Comparison of ENCODE assay signal across 31 mouse cellular contexts in the genomic region with DNA sequence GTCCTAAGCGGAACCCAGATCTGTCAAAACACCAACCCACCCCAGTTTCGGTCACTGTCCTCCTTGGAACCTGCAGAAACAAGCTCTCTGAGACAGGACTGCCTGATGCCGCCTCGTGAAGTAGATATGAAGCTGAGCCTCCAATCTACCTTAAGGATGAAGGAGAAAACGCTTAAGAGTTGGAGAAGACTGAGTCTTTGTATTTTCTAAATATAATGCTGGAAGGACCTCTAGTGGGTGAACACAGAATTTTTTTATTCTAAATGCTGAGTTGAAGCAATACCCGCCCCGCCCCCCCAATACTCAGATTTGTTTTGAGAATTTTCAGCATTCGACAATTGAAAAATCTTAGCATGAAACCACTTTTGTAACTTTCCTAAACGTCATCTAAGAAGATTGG. TPM values are rescaled to one million over a fixed set of nuclear protein-coding genes. Genes with fewer than 3 reads are reported as not detected.
A peak's percentile ranks its signal among the peaks of the same experiment; 100 is the strongest.
DNase-seq lines count a peak whose midpoint lies in the region; ATAC-seq and TF ChIP-seq lines count a peak whose summit lies in the region.
"Had no signal": no experiment of that assay in that cellular context is flagged by ENCODE, and none has a peak within 500 bp of the region (broad histone marks: within the 10 kb centered on the region; RNA-seq: fewer than 3 reads in every experiment).

No protein-coding gene starts in this region.

- no peaks in the 10 kb centered on the region for H3K4me1 ChIP-seq in midbrain, postnatal 0 days (ENCODE audit: insufficient read depth, low read length)
- H3K4me1 ChIP-seq in midbrain, embryonic 15.5 days: no peaks in the 10 kb centered on the region
- no peaks in the 10 kb centered on the region for H3K4me1 ChIP-seq in kidney, embryonic 15.5 days
- H3K4me1 ChIP-seq: hindbrain, embryonic 15.5 days; limb, embryonic 12.5 days; liver, embryonic 12.5 days had no signal

- DNase-seq in frontal cortex, postnatal 36 days (ENCODE audit: low spot score in 2 of 2): no peak
- peak; percentile 9 for DNase-seq in midbrain, postnatal 0 days (ENCODE audit: low spot score)
- peak; percentile 9 for DNase-seq in induced T-regulatory cell, adult 2 months (ENCODE audit: low read depth)
- no peak for DNase-seq in heart, postnatal 25 days (ENCODE audit: low spot score)
- DNase-seq in cerebellum, adult 9-10 months: no peak
- DNase-seq: adrenal gland, postnatal 10 days; cerebellum, adult 18-20 months; cerebellum, postnatal 36 days; gastrocnemius, postnatal 25 days; heart, adult 2 months; heart, postnatal 4 days; kidney, postnatal 4 days; lung, adult 2 months; thymus, adult 2 months had no signal

- no peaks in the 10 kb centered on the region for H3K36me3 ChIP-seq in midbrain, postnatal 0 days (ENCODE audit: insufficient read depth, low read length)
- H3K36me3 ChIP-seq in midbrain, embryonic 15.5 days (replicated peaks): no peaks in the 10 kb centered on the region
- H3K36me3 ChIP-seq in kidney, embryonic 15.5 days: no peaks in the 10 kb centered on the region
- H3K36me3 ChIP-seq: hindbrain, embryonic 15.5 days; limb, embryonic 12.5 days; liver, embryonic 12.5 days had no signal

- intact Hi-C loops in heart, postnatal 25 days (cut with DNase I): no loop called here

- no peak overlapping the region for H3K9ac ChIP-seq in midbrain, postnatal 0 days (replicated peaks; ENCODE audit: low read length, poor library complexity, severe bottlenecking)
- H3K9ac ChIP-seq in midbrain, embryonic 15.5 days: no peak overlapping the region
- no peak overlapping the region for H3K9ac ChIP-seq in kidney, embryonic 15.5 days
- H3K9ac ChIP-seq: hindbrain, embryonic 15.5 days; limb, embryonic 12.5 days; liver, embryonic 12.5 days had no signal

- no peak overlapping the region for H3K27ac ChIP-seq in midbrain, postnatal 0 days (ENCODE audit: low read depth, low read length)
- H3K27ac ChIP-seq in midbrain, embryonic 15.5 days: no peak overlapping the region
- H3K27ac ChIP-seq in kidney, embryonic 15.5 days: no peak overlapping the region
- H3K27ac ChIP-seq: heart, adult 2 months; hindbrain, embryonic 15.5 days; limb, embryonic 12.5 days; liver, embryonic 12.5 days; stomach, postnatal 0 days had no signal

- H3K4me3 ChIP-seq in midbrain, postnatal 0 days (ENCODE audit: low read depth, low read length): no peak overlapping the region
- H3K4me3 ChIP-seq in midbrain, embryonic 15.5 days: no peak overlapping the region
- no peak overlapping the region for H3K4me3 ChIP-seq in kidney, embryonic 15.5 days (replicated peaks)
- H3K4me3 ChIP-seq: heart, adult 2 months; hindbrain, embryonic 15.5 days; limb, embryonic 12.5 days; liver, embryonic 12.5 days had no signal

- H3K9me3 ChIP-seq in midbrain, postnatal 0 days (ENCODE audit: low read length): no peaks in the 10 kb centered on the region
- no peaks in the 10 kb centered on the region for H3K9me3 ChIP-seq in midbrain, embryonic 15.5 days
- no peaks in the 10 kb centered on the region for H3K9me3 ChIP-seq in kidney, embryonic 15.5 days (replicated peaks)
- H3K9me3 ChIP-seq: hindbrain, embryonic 15.5 days; limb, embryonic 12.5 days; liver, embryonic 12.5 days had no signal

- ATAC-seq in frontal cortex, adult (ENCODE audit: low TSS enrichment): 0 out of 2 replicates have a peak, but pooled peaks have one; percentile 27
- no peak for ATAC-seq in midbrain, postnatal 0 days (ENCODE audit: low FRiP score)
- no peak for ATAC-seq in midbrain, embryonic 15.5 days (replicated peaks)
- no peak for ATAC-seq in kidney, embryonic 15.5 days (replicated peaks; ENCODE audit: low FRiP score)
- ATAC-seq: forebrain, embryonic 14.5 days; intestine, postnatal 0 days; liver, embryonic 12.5 days; midbrain, embryonic 16.5 days had no signal

- no peak overlapping the region for H3K4me2 ChIP-seq in midbrain, postnatal 0 days (ENCODE audit: low read depth, low read length, poor library complexity, severe bottlenecking)
- H3K4me2 ChIP-seq in midbrain, embryonic 15.5 days: no peak overlapping the region
- H3K4me2 ChIP-seq in kidney, embryonic 15.5 days: no peak overlapping the region
- H3K4me2 ChIP-seq: hindbrain, embryonic 15.5 days; limb, embryonic 12.5 days; liver, embryonic 12.5 days had no signal

- WGBS in midbrain, postnatal 0 days: 63% methylated on average over 9 of the region's 9 CpGs
- 68% methylated on average over 9 of the region's 9 CpGs for whole genome bisulfite sequencing in midbrain, embryonic 15.5 days
- 64% methylated on average over 9 of the region's 9 CpGs for WGBS in kidney, embryonic 15.5 days

- no peaks in the 10 kb centered on the region for H3K27me3 ChIP-seq in midbrain, postnatal 0 days (ENCODE audit: insufficient read depth, low read length)
- H3K27me3 ChIP-seq in midbrain, embryonic 15.5 days (replicated peaks): no peaks in the 10 kb centered on the region
- no peaks in the 10 kb centered on the region for H3K27me3 ChIP-seq in kidney, embryonic 15.5 days
- H3K27me3 ChIP-seq: hindbrain, embryonic 15.5 days; limb, embryonic 12.5 days; liver, embryonic 12.5 days had no signal

- TF ChIP-seq CTCF in midbrain, postnatal 0 days (IDR thresholded peaks at IDR 0.05): peak; percentile 24; the same call in 1 of the 2 replicates

RNA-seq across cellular contexts. Expression of gene Olfr649, which starts 4.5 kb away (rescaled TPM):
- not detected in 2 replicates for total RNA-seq in midbrain, postnatal 0 days (2014; rRNA removed)
- not detected in 2 replicates for polyA plus RNA-seq in midbrain, postnatal 0 days (2015; fragmentation: Nextera tagmentation; extraction: Ambion mirVana)
- polyA plus RNA-seq in midbrain, embryonic 15.5 days (2015; fragmentation: Nextera tagmentation; extraction: Ambion mirVana): not detected in 2 replicates
- not detected for total RNA-seq in heart, postnatal 25 days (2021)
- polyA plus RNA-seq in kidney, embryonic 15.5 days (2015; fragmentation: Nextera tagmentation; extraction: Ambion mirVana): not detected in 2 replicates
- total RNA-seq: adrenal gland, postnatal 10 days; gastrocnemius, postnatal 25 days; heart, adult 2 months; heart, postnatal 4 days; layer of hippocampus, postnatal 25 days; left cerebral cortex, postnatal 10 days had no signal
- polyA plus RNA-seq: embryonic facial prominence, embryonic 14.5 days; forebrain, embryonic 14.5 days; heart, adult 2 months; heart, embryonic 14.5 days; hindbrain, embryonic 15.5 days; intestine, postnatal 0 days; kidney, embryonic 16.5 days; limb, embryonic 12.5 days; liver, embryonic 12.5 days; lung, adult 2 months; midbrain, embryonic 16.5 days; small intestine, adult 2 months; stomach, postnatal 0 days; thymus, adult 2 months; urinary bladder, adult 2 months had no signal

RNA-seq across cellular contexts. Expression of gene Olfr648, which starts 8.1 kb away (rescaled TPM):
- total RNA-seq in midbrain, postnatal 0 days (2014; rRNA removed): not detected in 2 replicates
- 0.39 and 0.42 TPM in 2 replicates for polyA plus RNA-seq in midbrain, postnatal 0 days (2015; fragmentation: Nextera tagmentation; extraction: Ambion mirVana)
- polyA plus RNA-seq in midbrain, embryonic 15.5 days (2015; fragmentation: Nextera tagmentation; extraction: Ambion mirVana): 0.38 and 0.56 TPM in 2 replicates
- not detected for total RNA-seq in heart, postnatal 25 days (2021)
- 0.10 and 0.14 TPM in 2 replicates for polyA plus RNA-seq in kidney, embryonic 15.5 days (2015; fragmentation: Nextera tagmentation; extraction: Ambion mirVana)
- total RNA-seq: adrenal gland, postnatal 10 days; gastrocnemius, postnatal 25 days; heart, adult 2 months had no signal
- polyA plus RNA-seq: heart, adult 2 months; small intestine, adult 2 months; thymus, adult 2 months had no signal

RNA-seq across cellular contexts. Expression of gene Olfm5, which starts 26.6 kb away (rescaled TPM):
- not detected in 2 replicates for total RNA-seq in midbrain, postnatal 0 days (2014; rRNA removed)
- polyA plus RNA-seq in midbrain, postnatal 0 days (2015; fragmentation: Nextera tagmentation; extraction: Ambion mirVana): not detected in 2 replicates
- not detected in 2 replicates for polyA plus RNA-seq in midbrain, embryonic 15.5 days (2015; fragmentation: Nextera tagmentation; extraction: Ambion mirVana)
- total RNA-seq in heart, postnatal 25 days (2021): not detected
- not detected in 2 replicates for polyA plus RNA-seq in kidney, embryonic 15.5 days (2015; fragmentation: Nextera tagmentation; extraction: Ambion mirVana)
- total RNA-seq: adrenal gland, postnatal 10 days; gastrocnemius, postnatal 25 days; heart, adult 2 months; heart, postnatal 4 days; layer of hippocampus, postnatal 25 days; left cerebral cortex, postnatal 10 days had no signal
- polyA plus RNA-seq: forebrain, embryonic 14.5 days; heart, adult 2 months; heart, embryonic 14.5 days; hindbrain, embryonic 15.5 days; intestine, postnatal 0 days; kidney, embryonic 16.5 days; limb, embryonic 12.5 days; liver, embryonic 12.5 days; lung, adult 2 months; midbrain, embryonic 16.5 days; small intestine, adult 2 months; stomach, postnatal 0 days; urinary bladder, adult 2 months had no signal

RNA-seq across cellular contexts. Expression of gene Trim6, which starts 27.3 kb away (rescaled TPM):
- 0.11 and 0.33 TPM in 2 replicates for total RNA-seq in midbrain, postnatal 0 days (2014; rRNA removed)
- 0.49 and 0.75 TPM in 2 replicates for polyA plus RNA-seq in midbrain, postnatal 0 days (2015; fragmentation: Nextera tagmentation; extraction: Ambion mirVana)
- 0.24 and 0.31 TPM in 2 replicates for polyA plus RNA-seq in midbrain, embryonic 15.5 days (2015; fragmentation: Nextera tagmentation; extraction: Ambion mirVana)
- total RNA-seq in heart, postnatal 25 days (2021): under 1 TPM; 0.47 to 0.73 TPM
- polyA plus RNA-seq in kidney, embryonic 15.5 days (2015; fragmentation: Nextera tagmentation; extraction: Ambion mirVana): 1.9 and 2.2 TPM in 2 replicates

RNA-seq across cellular contexts. Expression of gene Ubqlnl, which starts 40.9 kb away (rescaled TPM):
- not detected in 2 replicates for total RNA-seq in midbrain, postnatal 0 days (2014; rRNA removed)
- not detected in 2 replicates for polyA plus RNA-seq in midbrain, postnatal 0 days (2015; fragmentation: Nextera tagmentation; extraction: Ambion mirVana)
- not detected in 2 replicates for polyA plus RNA-seq in midbrain, embryonic 15.5 days (2015; fragmentation: Nextera tagmentation; extraction: Ambion mirVana)
- not detected for total RNA-seq in heart, postnatal 25 days (2021)
- polyA plus RNA-seq in kidney, embryonic 15.5 days (2015; fragmentation: Nextera tagmentation; extraction: Ambion mirVana): not detected in 2 replicates
- total RNA-seq: adrenal gland, postnatal 10 days; gastrocnemius, postnatal 25 days; heart, adult 2 months; heart, postnatal 4 days; layer of hippocampus, postnatal 25 days; left cerebral cortex, postnatal 10 days had no signal
- polyA plus RNA-seq: forebrain, embryonic 14.5 days; heart, embryonic 14.5 days; hindbrain, embryonic 15.5 days; intestine, postnatal 0 days; kidney, embryonic 16.5 days; limb, embryonic 12.5 days; liver, embryonic 12.5 days; lung, adult 2 months; midbrain, embryonic 16.5 days; small intestine, adult 2 months; stomach, postnatal 0 days; urinary bladder, adult 2 months had no signal

Comparison
In these comparisons a context has a peak if more than half of its experiments do, and no peak if none do; other contexts are left out.
1. DNase-seq: peak in midbrain, postnatal 0 days (single experiment) and induced T-regulatory cell, adult 2 months (single experiment); none in frontal cortex, postnatal 36 days (0 of 2), heart, postnatal 25 days (single experiment) and cerebellum, adult 9-10 months (single experiment).